Mouse (Mus musculus) erythroblast, embryonic 14.5 days (primary cell): Measurements from ENCODE around the gene Obsl1. TPM values are rescaled to one million over a fixed set of nuclear protein-coding genes. Genes with fewer than 3 reads are reported as not detected.
A peak's percentile ranks its signal among the peaks of the same experiment; 100 is the strongest.

Experiments used
- H3K27me3 ChIP-seq: 2 replicates; pipeline ENCODE4 v1.6.1; 2012; ENCODE audit warnings: inconsistent platforms; ENCODE audit not compliant: control insufficient read depth
- H3K36me3 ChIP-seq: 2 replicates; pipeline ENCODE4 v1.6.1; 2012; ENCODE audit warnings: mild to moderate bottlenecking, inconsistent platforms; ENCODE audit not compliant: control insufficient read depth
- H3K4me1 ChIP-seq: 2 replicates; pipeline ENCODE4 v1.6.1; 2012; ENCODE audit warnings: inconsistent platforms; ENCODE audit not compliant: control insufficient read depth
- H3K4me3 ChIP-seq: replicated peaks from 2 replicates; pipeline ENCODE3; 2012; ENCODE audit warnings: moderate library complexity, mild to moderate bottlenecking, inconsistent platforms
- H3K9me3 ChIP-seq: 2 replicates; pipeline ENCODE4 v1.6.1; 2012; ENCODE audit warnings: low read length, inconsistent platforms, mixed read lengths; ENCODE audit not compliant: control insufficient read depth
- GATA1 ChIP-seq: IDR thresholded peaks from 2 replicates; pipeline ENCODE4 v1.6.1; 2012; ENCODE audit warnings: low read length, inconsistent platforms, mixed read lengths
- TAL1 ChIP-seq: IDR thresholded peaks from 3 replicates; pipeline ENCODE4 v1.6.1; 2012; ENCODE audit warnings: low read length, inconsistent platforms, mixed read lengths
- polyA plus RNA-seq: library from polyadenylated mRNA; stranded (reverse); fragments of >175 nt; gene quantifications from 2 replicates; pipeline ENCODE4 v1.2.3, GENCODE M21; 2012

The Obsl1 gene
- polyA plus RNA-seq, 1 experiment = 0.12 TPM

GRCm38 (mm10) chr1:75445751-75446611 is 60.3 kb downstream of the Obsl1 start:
- H3K4me3 ChIP-seq = peak overlapping the region; percentile 47
- no peaks in the 10 kb centered on the region for H3K9me3 ChIP-seq
- no peak for TF ChIP-seq TAL1
- TF ChIP-seq GATA1 = no peak
- peaks cover 73% of the 10 kb centered on the region for H3K4me1 ChIP-seq
- H3K27me3 ChIP-seq = peaks cover 56% of the 10 kb centered on the region
- peaks cover 20% of the 10 kb centered on the region for H3K36me3 ChIP-seq

GRCm38 (mm10) chr1:75445141-75445701 is 61.0 kb downstream of the Obsl1 start:
- peaks cover 65% of the 10 kb centered on the region for H3K4me1 ChIP-seq
- no peaks in the 10 kb centered on the region for H3K9me3 ChIP-seq
- TF ChIP-seq TAL1 (no peak), GATA1 (no peak)
- H3K4me3 ChIP-seq = peak overlapping the region; percentile 47
- peaks cover 49% of the 10 kb centered on the region for H3K27me3 ChIP-seq
- H3K36me3 ChIP-seq = peaks cover 26% of the 10 kb centered on the region

- TF ChIP-seq TAL1 (no peak), GATA1 (no peak)
- Histone ChIP-seq H3K4me1 (peaks cover 55% of the 10 kb centered on the region), H3K9me3 (no peaks in the 10 kb centered on the region), H3K4me3 (no peak overlapping the region), H3K36me3 (peaks cover 31% of the 10 kb centered on the region), H3K27me3 (peaks cover 38% of the 10 kb centered on the region)
Observed at GRCm38 (mm10) chr1:75444208-75444607, 62.0 kb downstream of the Obsl1 start.

GRCm38 (mm10) chr1:75443247-75444024 is 62.8 kb downstream of the Obsl1 start:
- H3K4me1 ChIP-seq = peaks cover 48% of the 10 kb centered on the region

GRCm38 (mm10) chr1:75442811-75443210 is 63.4 kb downstream of the Obsl1 start:
- Histone ChIP-seq H3K4me1 (peaks cover 43% of the 10 kb centered on the region), H3K27me3 (peaks cover 24% of the 10 kb centered on the region), H3K9me3 (no peaks in the 10 kb centered on the region), H3K36me3 (peaks cover 37% of the 10 kb centered on the region), H3K4me3 (no peak overlapping the region)
- TF ChIP-seq TAL1 = no peak
- TF ChIP-seq GATA1 = no peak

More at GRCm38 (mm10) chr1:75443247-75444024, 62.8 kb downstream of the Obsl1 start:
- Histone ChIP-seq H3K36me3 (peaks cover 37% of the 10 kb centered on the region), H3K27me3 (peaks cover 31% of the 10 kb centered on the region), H3K9me3 (no peaks in the 10 kb centered on the region), H3K4me3 (no peak overlapping the region)
- TF ChIP-seq GATA1 (no peak), TAL1 (no peak)

GRCm38 (mm10) chr1:75442171-75442570 is 64.1 kb downstream of the Obsl1 start:
- Histone ChIP-seq H3K4me3 (no peak overlapping the region), H3K36me3 (peaks cover 39% of the 10 kb centered on the region), H3K9me3 (no peaks in the 10 kb centered on the region), H3K27me3 (peaks cover 18% of the 10 kb centered on the region), H3K4me1 (peaks cover 37% of the 10 kb centered on the region)
- TF ChIP-seq TAL1 = no peak
- no peak for TF ChIP-seq GATA1

GRCm38 (mm10) chr1:75441471-75441996 is 64.7 kb downstream of the Obsl1 start:
- Histone ChIP-seq H3K9me3 (no peaks in the 10 kb centered on the region), H3K4me3 (no peak overlapping the region), H3K36me3 (peaks cover 39% of the 10 kb centered on the region), H3K27me3 (peaks cover 12% of the 10 kb centered on the region), H3K4me1 (peaks cover 36% of the 10 kb centered on the region)
- no peak for TF ChIP-seq GATA1
- TF ChIP-seq TAL1 = no peak

GRCm38 (mm10) chr1:75440661-75441060 is 65.6 kb downstream of the Obsl1 start:
- Histone ChIP-seq H3K4me3 (no peak overlapping the region), H3K27me3 (peaks cover 3% of the 10 kb centered on the region), H3K9me3 (no peaks in the 10 kb centered on the region), H3K4me1 (peaks cover 36% of the 10 kb centered on the region), H3K36me3 (peaks cover 39% of the 10 kb centered on the region)
- TF ChIP-seq TAL1 (no peak), GATA1 (no peak)

- TF ChIP-seq TAL1 (no peak), GATA1 (no peak)
- Histone ChIP-seq H3K27me3 (no peaks in the 10 kb centered on the region; the same call in 1 of the 2 replicates), H3K9me3 (no peaks in the 10 kb centered on the region), H3K4me3 (no peak overlapping the region), H3K36me3 (peaks cover 39% of the 10 kb centered on the region), H3K4me1 (peaks cover 22% of the 10 kb centered on the region)
Observed at GRCm38 (mm10) chr1:75438782-75439181, 67.5 kb downstream of the Obsl1 start.
